Mouse (Mus musculus) frontal cortex, adult (tissue): ENCODE data around the gene Ctc1.
"Not testable (repeated sequence)": the region's sequence is repeated elsewhere in the genome, so short reads cannot be mapped to it uniquely, and the experiment has no call there.

Experiments used
- ATAC-seq: cut with Nextera tagmentation; 2 replicates; pipeline ENCODE4 v1.9.2; 2017; ENCODE audit warnings: mild to moderate bottlenecking, moderate library complexity, mixed read lengths; ENCODE audit not compliant: low TSS enrichment

Ctc1 gene

GRCm38 (mm10) chr11:69015644-69016441 lies at the start of gene Ctc1:
Ctc1 (plus strand) TSS chr11:69015911.
- ATAC-seq = peak; percentile 90

DNA sequence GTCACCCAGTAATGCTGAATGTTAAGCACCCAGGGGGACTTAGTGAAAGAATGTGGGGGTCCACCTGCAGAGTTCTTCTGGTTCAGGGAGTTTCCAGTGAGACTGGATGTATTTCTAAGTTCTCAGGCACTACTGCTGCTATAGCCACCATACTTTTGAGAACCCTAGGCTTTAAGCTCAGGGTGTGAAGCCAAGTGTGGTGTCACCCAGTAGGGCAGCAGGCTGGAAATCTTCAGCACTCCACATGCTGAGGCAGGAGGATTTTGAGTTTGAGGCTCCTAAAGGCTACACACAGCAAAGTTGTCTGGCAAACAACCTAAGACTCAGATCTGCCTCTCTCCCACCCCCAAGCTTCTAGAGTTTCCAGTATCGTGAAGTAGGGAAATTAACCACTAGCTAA lies 49.2 kb upstream of the Ctc1 start:
- ATAC-seq = no peak

DNA sequence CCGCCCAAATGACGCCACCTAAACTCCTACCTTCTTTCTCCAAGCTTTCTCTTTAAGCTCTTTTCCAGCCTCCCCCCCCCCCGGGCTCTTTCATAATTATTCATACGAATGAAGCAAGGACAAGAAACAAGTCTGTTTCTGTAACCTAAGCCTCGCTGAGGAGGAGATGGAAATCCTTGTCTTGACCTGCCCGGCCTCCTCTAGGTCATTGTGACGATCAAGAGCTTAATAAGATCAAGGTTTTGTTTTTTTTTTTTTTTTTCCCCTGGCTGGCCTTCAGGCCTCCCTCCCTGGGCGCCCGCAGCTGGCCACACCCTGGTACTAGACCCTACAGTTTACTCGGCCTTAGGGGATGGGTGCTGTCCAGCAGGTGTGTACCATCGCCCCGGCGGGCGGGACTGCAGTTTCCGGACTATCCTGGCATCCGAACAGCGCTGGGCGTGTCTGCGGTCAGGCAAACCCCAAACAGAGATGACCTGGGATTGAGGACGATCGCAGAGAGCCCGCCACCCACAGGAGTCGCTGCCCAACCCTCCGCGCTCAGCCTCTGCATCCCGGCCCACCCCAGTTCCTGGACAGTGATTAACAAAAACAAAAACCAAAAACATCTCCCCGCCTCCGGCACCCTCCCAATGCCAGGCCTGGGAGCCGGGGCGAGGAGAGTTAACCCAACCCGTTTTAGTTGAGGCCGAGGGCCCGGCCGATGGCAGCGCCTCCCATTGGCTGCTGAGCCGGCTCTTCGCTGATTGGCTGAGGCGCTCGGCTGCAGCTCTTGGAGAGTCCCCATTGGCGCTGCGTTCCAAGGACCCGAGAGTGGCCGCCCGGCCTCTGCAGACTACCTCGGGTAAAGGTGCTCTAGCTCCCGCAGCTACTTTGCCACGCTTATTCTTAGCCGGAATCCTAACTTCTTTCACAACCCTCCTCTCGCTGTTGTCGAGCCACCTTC lies 48.1 kb upstream of the Ctc1 start, which contains the start of gene Slc25a35:
Slc25a35 (plus strand) TSS at position 795 of the 946 bp plus-strand sequence.
- peak; percentile 98 for ATAC-seq

DNA sequence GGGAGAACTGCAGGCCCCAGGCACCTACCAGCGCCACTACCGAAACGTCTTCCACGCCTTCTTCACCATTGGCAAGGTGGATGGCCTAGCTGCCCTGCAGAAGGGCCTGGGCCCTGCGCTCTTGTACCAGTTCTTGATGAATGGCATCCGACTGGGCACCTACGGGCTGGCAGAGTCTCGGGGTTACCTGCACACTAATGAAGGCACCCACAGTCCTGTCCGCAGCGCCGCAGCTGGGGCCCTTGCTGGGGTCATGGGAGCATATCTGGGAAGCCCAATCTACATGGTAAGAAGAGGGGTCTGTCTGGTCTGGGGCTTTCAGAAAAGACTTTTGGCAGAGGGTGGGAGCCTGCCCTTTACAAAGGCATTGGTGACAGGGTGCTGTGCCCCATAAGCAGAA lies 47.0 kb upstream of the Ctc1 start:
- ATAC-seq = no peak

GRCm38 (mm10) chr11:68970232-68970631 lies 45.5 kb upstream of the Ctc1 start:
- no peak for ATAC-seq

DNA sequence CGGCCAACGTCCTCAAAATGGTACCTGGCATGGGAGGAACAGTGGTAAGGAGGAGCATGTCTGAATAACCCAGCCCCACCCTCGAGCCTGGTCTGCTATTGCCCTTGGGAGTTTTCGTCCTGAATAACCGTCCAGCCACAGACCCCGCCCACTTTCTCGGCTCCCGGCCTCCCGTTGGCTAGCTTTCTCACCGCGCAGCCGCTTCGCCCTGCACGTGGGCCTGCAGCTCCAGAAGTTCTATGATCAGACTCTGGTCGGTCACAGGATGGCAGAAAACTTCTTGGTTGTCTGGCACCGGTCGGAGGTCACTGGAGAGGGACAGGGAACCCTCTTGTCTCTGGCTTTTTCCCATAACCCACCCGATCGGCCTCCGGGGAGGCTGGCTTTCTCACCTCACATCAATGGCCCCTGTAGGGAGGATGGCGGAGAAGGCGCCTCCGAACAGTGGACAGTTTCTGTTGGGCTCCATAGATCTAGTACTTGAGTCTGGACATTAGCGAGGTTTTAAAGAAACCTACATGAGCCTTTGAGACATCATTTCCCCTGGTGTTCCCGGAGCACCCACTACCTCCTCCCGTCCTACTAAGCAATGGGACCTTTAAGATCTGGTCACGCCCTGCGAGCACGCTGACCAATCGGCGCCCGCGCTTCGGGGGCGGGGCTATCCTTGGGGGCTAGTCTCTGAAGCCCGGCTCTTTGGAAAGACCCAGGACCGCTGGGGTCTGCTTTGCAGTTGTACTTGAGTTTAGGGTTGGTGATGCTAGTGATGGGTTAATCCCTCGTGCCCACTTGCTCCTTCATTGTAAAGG lies 42.3 kb upstream of the Ctc1 start:
- ATAC-seq = peak; percentile 96

DNA sequence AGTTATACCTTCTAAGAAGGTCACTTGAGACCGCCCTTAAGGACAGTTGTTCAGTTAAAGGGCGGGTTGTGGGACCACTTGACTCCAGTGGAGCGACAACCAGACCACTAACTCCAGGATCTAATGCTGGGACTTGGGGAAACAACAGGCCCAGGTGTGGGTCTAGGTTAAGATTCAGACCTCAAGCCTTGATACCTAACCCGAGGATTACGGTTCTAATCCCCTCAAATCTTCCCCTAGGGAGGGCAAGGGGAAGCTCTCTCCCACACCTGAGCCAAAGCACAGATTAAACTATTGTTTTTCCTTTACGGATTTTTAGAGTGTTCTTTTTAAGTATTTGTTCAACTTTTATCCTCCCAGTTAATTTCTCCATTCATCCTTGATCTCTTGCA lies 41.7 kb upstream of the Ctc1 start:
- ATAC-seq = no peak

DNA sequence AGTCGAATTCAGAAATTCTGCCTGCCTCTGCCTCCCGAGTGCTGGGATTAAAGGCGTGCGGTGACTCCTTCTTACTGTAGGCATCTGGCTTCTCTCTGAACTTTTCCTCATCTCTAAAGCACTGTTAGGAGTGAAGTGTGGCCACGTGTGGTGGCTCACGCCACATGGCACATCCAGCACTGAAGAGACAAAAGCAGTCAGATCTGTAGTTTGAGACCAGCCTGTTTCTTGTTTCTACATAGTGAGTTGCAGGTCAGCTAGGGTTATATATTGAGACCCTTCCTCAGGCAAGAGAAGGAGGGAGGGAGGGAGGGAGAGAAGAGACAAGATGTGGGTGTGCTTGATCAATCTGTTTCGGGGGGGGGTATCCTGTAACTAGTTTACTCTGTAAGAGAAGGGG lies 40.6 kb upstream of the Ctc1 start, which contains the start of gene Rangrf:
Rangrf (minus strand) TSS at position 101 of the 400 bp plus-strand sequence.
- ATAC-seq = no peak

GRCm38 (mm10) chr11:68975601-68976000 lies 40.1 kb upstream of the Ctc1 start:
- no peak for ATAC-seq

DNA sequence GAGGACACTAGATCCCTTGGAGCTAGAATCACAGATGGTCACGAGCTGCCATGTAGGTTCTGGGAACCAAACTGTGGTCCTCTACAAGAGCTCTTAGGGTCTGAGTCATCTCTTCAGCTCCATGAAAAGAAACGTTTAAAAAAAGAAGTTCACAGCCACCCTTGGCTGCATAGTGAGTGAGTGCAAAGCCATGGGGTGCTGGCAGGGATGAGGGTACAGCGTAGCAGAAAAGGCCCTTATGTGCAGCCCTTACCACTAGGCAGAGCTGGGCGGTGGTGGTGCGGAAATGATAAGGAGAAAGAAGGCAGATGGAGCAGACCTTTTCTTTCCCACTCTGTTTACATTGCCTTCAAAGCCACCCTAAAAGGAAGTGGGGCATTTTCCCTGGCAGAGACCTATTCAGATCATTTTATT lies 36.4 kb upstream of the Ctc1 start:
- peak; percentile 78 for ATAC-seq

DNA sequence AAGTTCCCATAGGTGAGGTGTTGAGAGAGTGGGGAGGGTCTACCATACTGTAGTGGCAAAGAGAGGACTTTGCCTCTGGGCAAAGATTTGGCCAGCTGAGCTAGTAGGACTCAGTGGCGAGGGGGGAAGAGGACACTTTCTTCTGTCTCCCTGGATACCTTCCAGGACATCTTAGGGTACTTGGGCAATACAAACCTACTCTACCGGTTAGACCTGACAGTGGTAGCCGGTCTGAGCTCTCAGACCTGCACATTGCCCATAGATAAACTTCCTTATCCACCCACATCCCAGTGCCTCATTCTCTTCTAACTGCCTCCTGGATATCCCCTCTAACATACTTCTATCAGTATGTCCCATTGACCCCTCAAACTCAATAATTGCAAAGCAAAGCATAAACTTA lies 34.8 kb upstream of the Ctc1 start:
- ATAC-seq = no peak

DNA sequence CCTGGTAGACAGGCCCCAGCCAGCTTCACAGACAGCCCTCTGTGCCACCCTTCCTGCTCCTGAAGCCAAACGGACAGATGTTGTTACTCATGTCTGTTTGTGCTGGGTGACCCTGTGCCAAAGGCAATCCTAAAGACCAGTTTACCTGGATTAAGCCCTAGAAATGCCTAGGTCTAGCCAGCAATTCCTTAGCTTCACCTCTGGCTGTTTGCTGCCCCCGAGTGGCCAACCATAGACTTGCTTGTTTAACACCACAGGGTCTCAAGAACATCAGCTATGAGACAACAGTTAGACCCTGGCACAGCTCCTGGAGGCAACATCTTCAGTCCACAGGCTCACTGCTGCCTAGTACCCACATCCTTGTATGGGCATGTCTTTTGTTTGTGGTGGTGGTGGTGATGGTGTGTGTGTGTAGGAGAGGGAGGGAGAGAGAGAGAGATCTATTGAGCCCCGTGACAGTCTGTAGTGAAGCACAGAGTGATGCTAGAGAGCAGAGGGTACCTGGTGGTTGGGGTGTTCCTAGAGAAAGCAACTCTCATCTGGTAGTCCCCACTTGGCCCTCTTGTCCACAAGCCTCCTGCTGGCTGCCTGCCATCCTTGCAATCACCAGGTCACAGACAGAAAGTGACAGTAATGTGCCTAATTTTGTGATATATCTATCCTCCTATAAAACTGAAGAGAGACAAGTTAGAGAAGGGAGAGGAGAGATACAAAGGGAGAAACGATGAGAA lies 32.9 kb upstream of the Ctc1 start:
- peak; percentile 77 for ATAC-seq

GRCm38 (mm10) chr11:68987365-68987882 lies 28.3 kb upstream of the Ctc1 start:
- ATAC-seq = no peak

DNA sequence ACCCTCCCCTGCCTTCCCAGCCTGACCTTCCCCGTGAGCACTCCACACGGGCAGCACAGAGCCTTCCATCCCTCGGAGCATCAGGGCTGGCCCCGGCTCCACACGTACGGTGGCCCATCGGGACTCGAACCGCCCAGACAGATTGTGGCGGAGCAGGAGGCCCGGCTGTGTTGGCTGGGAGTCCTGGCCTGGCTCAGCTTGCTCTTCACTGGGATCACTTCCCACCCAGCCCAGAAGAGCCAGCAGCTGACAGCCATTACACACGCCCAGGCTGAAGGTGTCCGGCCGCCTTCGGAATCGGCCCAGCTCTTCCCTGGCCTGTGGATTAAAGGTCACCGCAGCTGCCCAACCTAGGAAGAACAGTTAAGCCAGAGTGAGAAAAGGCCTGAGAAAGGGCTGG lies 27.4 kb upstream of the Ctc1 start:
- no peak for ATAC-seq

GRCm38 (mm10) chr11:68993122-68993521 lies 22.6 kb upstream of the Ctc1 start:
- ATAC-seq = no peak

GRCm38 (mm10) chr11:68994377-68994776 lies 21.3 kb upstream of the Ctc1 start:
- ATAC-seq = no peak

- no peak for ATAC-seq
These were observed 18.6 kb upstream of the Ctc1 start for GRCm38 (mm10) chr11:68997080-68997479.

DNA sequence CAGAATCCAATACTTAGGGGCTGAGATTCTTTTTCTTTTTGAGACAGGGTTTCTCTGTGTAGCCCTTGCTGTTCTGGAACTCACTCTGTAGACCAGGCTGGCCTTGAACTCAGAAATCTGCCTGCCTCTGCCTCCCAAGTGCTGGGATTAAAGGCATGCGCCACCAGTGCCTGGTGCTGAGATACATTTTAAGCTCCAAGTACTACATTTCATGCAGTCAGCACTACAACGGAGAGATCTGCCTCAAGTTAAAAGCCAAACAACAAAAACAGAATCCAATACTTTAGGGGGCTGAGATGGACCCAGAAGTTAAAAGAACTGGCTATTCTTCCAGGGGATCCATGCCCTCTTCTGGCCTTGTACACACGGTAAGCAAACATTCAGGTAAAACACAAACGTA lies 12.9 kb upstream of the Ctc1 start:
- not testable (repeated sequence) for ATAC-seq

GRCm38 (mm10) chr11:69003592-69003991 lies 12.1 kb upstream of the Ctc1 start:
- ATAC-seq = no peak

- peak; percentile 53; the same call in 1 of the 2 replicates for ATAC-seq
These were observed 10.5 kb upstream of the Ctc1 start for GRCm38 (mm10) chr11:69005193-69005592.

DNA sequence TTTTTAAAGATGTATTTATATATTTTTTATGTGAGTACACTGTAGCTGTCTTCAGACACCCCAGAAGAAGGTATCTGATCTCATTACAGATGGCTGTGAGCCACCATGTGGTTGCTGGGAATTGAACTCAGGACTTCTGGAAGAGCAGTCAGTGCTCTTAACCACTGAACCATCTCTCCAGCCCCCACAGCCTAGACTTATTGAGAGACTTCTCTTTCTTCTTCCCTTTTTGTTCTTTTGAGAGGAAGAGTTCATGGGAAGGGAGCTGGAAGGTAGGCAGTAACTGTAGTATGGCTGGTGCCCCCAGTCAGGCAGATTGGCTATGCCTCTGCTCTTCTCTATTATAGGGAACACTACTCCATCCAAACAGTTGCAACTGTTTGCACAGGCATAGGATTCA lies 9.1 kb upstream of the Ctc1 start:
- not testable (repeated sequence) for ATAC-seq
